Mouse (Mus musculus): ENCODE results near the gene Phb2. TPM values are rescaled to one million over a fixed set of nuclear protein-coding genes. Genes with fewer than 3 reads are reported as not detected.

Gene Phb2
- total RNA-seq, 2 experiments from 2014 or later: 285 to 301 TPM

GRCm38 (mm10) chr6:124744755-124745321 is 32.7 kb downstream of the Phb2 start:
- DNase-seq (ENCODE audit: low spot score in 2 of 2): no peak

- DNase-seq (ENCODE audit: low spot score in 2 of 2): peak; percentile 93 to 95
Measured at GRCm38 (mm10) chr6:124745490-124746295, 33.6 kb downstream of the Phb2 start.

DNA sequence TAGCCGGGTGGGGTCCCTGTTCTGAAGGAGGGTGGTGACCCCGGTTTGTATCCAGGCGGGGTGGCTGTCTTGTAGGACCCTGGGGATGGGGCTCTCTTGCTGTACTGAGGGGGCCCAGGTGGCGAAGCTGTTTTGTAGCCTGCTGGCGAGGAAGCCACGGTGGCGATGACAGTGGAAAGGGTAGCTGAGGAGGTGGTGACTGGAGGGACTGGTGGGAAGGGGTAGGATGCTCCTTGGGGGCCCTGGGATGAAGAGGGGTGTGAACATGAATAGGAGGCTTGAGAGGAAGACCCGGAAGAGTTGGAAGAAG is 34.1 kb downstream of the Phb2 start:
- no peak for DNase-seq (ENCODE audit: low spot score in 2 of 2)

- DNase-seq (ENCODE audit: low spot score in 2 of 2): no peak
Measured at GRCm38 (mm10) chr6:124746654-124747632, 34.8 kb downstream of the Phb2 start.

DNA sequence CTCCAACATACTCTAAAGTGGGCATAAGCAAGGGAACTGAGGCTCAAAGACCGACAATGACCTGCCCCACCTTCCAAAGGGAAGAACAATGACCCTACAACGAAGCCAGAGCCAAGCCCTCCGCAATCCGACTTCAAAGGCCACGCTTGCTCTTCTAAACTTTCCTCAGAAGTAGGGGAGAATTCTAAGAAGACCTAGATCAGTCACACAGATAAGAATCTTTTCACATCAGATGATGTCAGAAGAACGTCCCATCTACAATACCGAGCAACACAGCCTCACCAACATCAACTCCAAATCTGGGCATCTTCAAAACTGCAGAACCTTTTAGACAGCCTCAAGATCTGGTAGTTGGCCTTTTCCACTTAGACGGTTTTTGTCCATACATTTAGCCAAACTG is 38.3 kb downstream of the Phb2 start:
- no peak for DNase-seq (ENCODE audit: low spot score in 2 of 2)

DNA sequence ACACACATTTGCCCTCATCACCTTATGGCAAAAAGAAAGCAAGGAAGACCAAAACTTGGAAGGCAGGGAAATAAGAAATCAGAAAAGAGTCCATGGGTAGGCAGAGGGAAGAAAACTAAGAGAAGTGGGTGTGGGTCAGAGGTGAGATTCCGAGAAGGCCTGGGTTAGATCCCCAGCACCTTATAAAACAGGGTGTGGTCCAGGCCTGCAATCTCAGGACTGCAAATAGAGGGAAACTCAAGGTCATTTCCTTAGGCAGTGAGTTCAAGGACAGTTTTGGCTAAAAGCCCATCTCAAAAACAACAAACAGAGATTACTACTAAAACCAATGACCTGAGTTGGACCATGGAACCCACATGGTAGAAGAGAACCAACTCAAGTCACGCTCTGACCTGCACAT is 41.7 kb downstream of the Phb2 start:
- DNase-seq (ENCODE audit: low spot score in 2 of 2): no peak

- DNase-seq (ENCODE audit: low spot score in 2 of 2): no peak
Measured at GRCm38 (mm10) chr6:124755306-124755705, 43.2 kb downstream of the Phb2 start.

GRCm38 (mm10) chr6:124755831-124756595 is 43.9 kb downstream of the Phb2 start, which contains the start of the genes Gm45234 and Atn1:
Gene Gm45234 (minus strand): TSS chr6:124756021.
Gene Atn1 (minus strand): TSS chr6:124756524.
- DNase-seq (ENCODE audit: low spot score in 2 of 2): peak; percentile 72 to 73

- peak; percentile 80 to 85 for DNase-seq (ENCODE audit: low spot score in 2 of 2)
Measured at GRCm38 (mm10) chr6:124756652-124757350, 44.7 kb downstream of the Phb2 start.

DNA sequence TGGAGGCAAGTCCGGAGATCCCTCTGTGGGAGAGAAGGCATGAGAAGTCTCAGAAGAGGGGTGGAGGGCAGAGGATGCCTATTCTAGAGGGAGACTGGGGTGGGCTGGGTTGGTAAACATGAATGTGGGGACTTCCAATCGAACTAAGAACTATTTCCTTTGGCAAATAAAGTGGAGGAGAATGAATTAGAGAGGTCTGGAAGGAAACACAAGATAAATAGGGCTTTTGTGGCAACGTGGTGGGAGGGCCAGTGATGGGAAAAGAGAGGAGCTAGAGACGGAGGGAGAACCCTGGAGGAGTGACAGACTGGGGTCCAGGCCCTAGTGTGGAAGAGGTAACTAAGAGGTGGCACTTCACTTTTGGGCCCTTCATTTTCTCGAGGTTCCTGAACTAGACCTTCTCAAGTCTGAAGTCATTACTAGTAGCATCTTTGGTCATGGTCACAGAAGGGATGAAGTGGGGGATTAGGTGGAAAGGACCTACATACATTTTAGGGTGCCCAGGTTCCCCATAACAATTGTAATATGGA is 45.3 kb downstream of the Phb2 start:
- no peak for DNase-seq (ENCODE audit: low spot score in 2 of 2)

- peak; percentile 15 to 41 for DNase-seq (ENCODE audit: low spot score in 2 of 2)
Measured at GRCm38 (mm10) chr6:124757909-124758848, 46.0 kb downstream of the Phb2 start.

DNA sequence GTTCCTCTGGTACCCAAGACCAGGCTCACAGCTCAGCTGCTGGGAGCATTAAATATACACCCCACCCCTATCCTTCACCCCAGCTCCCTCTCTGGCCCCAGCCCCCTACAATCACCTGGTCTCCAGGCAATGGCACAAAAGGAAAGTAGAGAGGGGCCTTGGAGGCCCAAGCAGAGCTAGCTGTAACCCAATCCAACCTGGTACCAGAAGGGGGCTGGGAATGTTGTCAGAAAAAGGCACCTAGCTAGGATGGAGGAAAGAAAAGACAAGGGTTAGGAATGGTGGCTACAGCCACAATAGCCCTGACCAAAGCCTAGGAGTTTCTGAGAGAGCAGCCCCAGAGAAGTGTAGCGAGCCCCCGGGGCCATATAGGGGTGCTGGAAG is 46.7 kb downstream of the Phb2 start:
- no peak for DNase-seq (ENCODE audit: low spot score in 2 of 2)

DNA sequence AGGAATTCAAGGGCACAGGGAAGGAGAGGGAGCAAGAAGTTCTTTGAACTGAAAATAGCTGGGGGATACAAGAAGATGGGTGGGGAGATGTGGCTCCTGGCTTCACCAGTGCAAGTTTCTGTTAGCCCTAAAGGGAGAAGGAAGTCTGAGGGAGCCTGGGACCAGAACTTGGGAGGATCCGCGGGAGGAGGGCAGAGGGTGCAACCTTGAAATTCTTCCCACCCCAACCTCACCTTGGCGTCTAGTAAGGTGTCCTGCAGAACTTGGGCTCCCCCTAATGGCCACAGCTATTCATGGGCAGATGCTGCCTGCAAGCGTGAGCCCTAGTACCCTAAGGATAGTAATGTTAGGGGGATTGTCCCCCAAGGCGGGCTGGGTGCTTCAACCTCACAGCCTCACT is 47.1 kb downstream of the Phb2 start:
- DNase-seq (ENCODE audit: low spot score in 2 of 2): peak; percentile 80 to 85

DNA sequence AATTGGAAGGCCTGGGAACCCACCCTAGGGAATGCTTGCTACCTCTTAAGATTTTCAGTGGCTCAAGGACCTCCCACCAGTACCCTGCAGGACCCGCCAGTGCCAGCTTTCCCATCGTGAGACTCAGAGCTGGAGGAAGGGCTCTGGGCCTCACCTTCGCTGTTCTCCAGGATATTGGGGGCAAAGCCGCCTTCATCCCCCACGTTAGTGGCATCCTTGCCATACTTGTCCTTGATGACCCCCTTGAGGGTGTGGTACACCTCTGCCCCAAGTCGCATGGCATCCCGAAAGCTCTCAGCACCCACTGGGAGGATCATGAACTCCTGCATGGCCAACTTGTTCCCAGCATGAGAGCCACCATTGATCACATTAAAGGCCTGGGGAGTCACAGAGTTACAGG is 53.8 kb downstream of the Phb2 start:
- DNase-seq (ENCODE audit: low spot score in 2 of 2): no peak

Small RNA genes within 50 kb of the gene (microRNA-seq; reads per million reads assigned to microRNA genes)
- gene Mir141 (ENCODE audit: borderline number of aligned reads in 2 of 2): 2.8 to 11.0 reads per million in 2 experiments
- 30.7 to 41.6 reads per million in 2 experiments for gene Mir200c (ENCODE audit: borderline number of aligned reads in 2 of 2)

Other genes with a start within 250 kb of the Phb2 start
- 100 to 1,000 TPM; 107 to 199 TPM for gene Clstn3, start 247.5 kb upstream of the Phb2 start, total RNA-seq (2021)
- gene C1rl, start 219.2 kb upstream of the Phb2 start, total RNA-seq (2021): 10 to 100 TPM; 22.7 to 22.8 TPM
- gene C1ra, start 199.9 kb upstream of the Phb2 start, total RNA-seq (2021): 10 to 100 TPM; 45.4 to 88.8 TPM
- 10 to 100 TPM; 48.3 to 69.2 TPM for gene C1s1, start 170.0 kb upstream of the Phb2 start, total RNA-seq (2021)
- 10 to 100 TPM in 1 of 2 experiments, 1 to 10 TPM in 1; 6.7 to 12.3 TPM for gene C1rb, start 142.0 kb upstream of the Phb2 start, total RNA-seq (2021)
- gene C1s2, start 76.3 kb upstream of the Phb2 start, total RNA-seq (2021): 1 to 10 TPM; 2.0 to 2.8 TPM
- 100 to 1,000 TPM in 1 of 2 experiments, 10 to 100 TPM in 1; 92.9 to 108 TPM for gene Lpcat3, start 49.3 kb upstream of the Phb2 start, total RNA-seq (2021)
- 10 to 100 TPM; 81.0 to 86.4 TPM for gene Emg1, start 158 bp upstream of the Phb2 start, total RNA-seq (2021)
- 10 to 100 TPM in 1 of 2 experiments, 1 to 10 TPM in 1; 9.8 to 11.5 TPM for gene Ptpn6, start 26.4 kb downstream of the Phb2 start, total RNA-seq (2021)
- 100 to 1,000 TPM; 341 to 388 TPM for gene Grcc10, start 29.0 kb downstream of the Phb2 start, total RNA-seq (2021)
- gene Gm45234, start 43.7 kb downstream of the Phb2 start, total RNA-seq (2021): not detected
- gene Atn1, start 44.2 kb downstream of the Phb2 start, total RNA-seq (2021): 10 to 100 TPM; 78.4 to 80.2 TPM
- gene Eno2, start 57.3 kb downstream of the Phb2 start, total RNA-seq (2021): 10 to 100 TPM; 19.8 to 37.7 TPM
- under 1 TPM in 1 of 2 experiments, not detected in 1; 0.90 TPM for gene Lrrc23, start 67.4 kb downstream of the Phb2 start, total RNA-seq (2021)
- 10 to 100 TPM; 17.3 to 18.9 TPM for gene Spsb2, start 96.3 kb downstream of the Phb2 start, total RNA-seq (2021)
- 100 to 1,000 TPM; 383 to 517 TPM for gene Tpi1, start 102.0 kb downstream of the Phb2 start, total RNA-seq (2021)
- 100 to 1,000 TPM; 107 to 128 TPM for gene Usp5, start 117.1 kb downstream of the Phb2 start, total RNA-seq (2021)
- gene Cdca3, start 117.2 kb downstream of the Phb2 start, total RNA-seq (2021): 1 to 10 TPM in 1 of 2 experiments, under 1 TPM in 1; 0.77 to 2.7 TPM
- 1 to 10 TPM; 9.2 to 9.6 TPM for gene Gnb3, start 127.9 kb downstream of the Phb2 start, total RNA-seq (2021)
- 10 to 100 TPM; 24.1 to 24.4 TPM for gene P3h3, start 145.4 kb downstream of the Phb2 start, total RNA-seq (2021)
- 1 to 10 TPM in 1 of 2 experiments, under 1 TPM in 1; 0.76 to 1.8 TPM for gene Gpr162, start 151.6 kb downstream of the Phb2 start, total RNA-seq (2021)
- gene Cd4, start 175.9 kb downstream of the Phb2 start, total RNA-seq (2021): 1 to 10 TPM in 1 of 2 experiments, under 1 TPM in 1; 0.36 to 1.8 TPM
- gene Lag3, start 199.4 kb downstream of the Phb2 start, total RNA-seq (2021): 1 to 10 TPM; 1.4 to 2.6 TPM
- 100 to 1,000 TPM; 770 to 874 TPM for gene Ptms, start 207.8 kb downstream of the Phb2 start, total RNA-seq (2021)
- 100 to 1,000 TPM; 298 to 321 TPM for gene Mlf2, start 219.1 kb downstream of the Phb2 start, total RNA-seq (2021)

All from adrenal gland, adult 18-20 months (tissue).